Mouse (Mus musculus) hindbrain, postnatal 0 days (tissue): ENCODE measurements around the gene N4bp2l2. TPM values are rescaled to one million over a fixed set of nuclear protein-coding genes. Genes with fewer than 3 reads are reported as not detected.
"Not testable (repeated sequence)": the region's sequence is repeated elsewhere in the genome, so short reads cannot be mapped to it uniquely, and the experiment has no call there.

Experiments
- ATAC-seq: fragments of 200-750 bp; cut with Nextera tagmentation; 2 replicates; pipeline ENCODE4 v1.8.0; 2017; ENCODE audit warnings: mild to moderate bottlenecking, moderate TSS enrichment, moderate library complexity
- DNase-seq: peaks from one replicate; pipeline ENCODE4 v3.0.0-alpha.2; 2015; ENCODE audit warnings: low spot score
- H3K27ac ChIP-seq: fragments of 300-500 bp; sonication (generic); 2 replicates; pipeline ENCODE4 v1.5.1; 2014; ENCODE audit warnings: mild to moderate bottlenecking
- H3K27me3 ChIP-seq: fragments of 300-500 bp; sonication (generic); 2 replicates; pipeline ENCODE4 v1.6.1; 2014; ENCODE audit warnings: low read length, mixed read lengths; ENCODE audit not compliant: insufficient read depth
- H3K36me3 ChIP-seq: fragments of 300-500 bp; sonication (generic); 2 replicates; pipeline ENCODE4 v1.6.1; 2014; ENCODE audit warnings: low read length, mixed read lengths; ENCODE audit not compliant: insufficient read depth
- H3K4me1 ChIP-seq: fragments of 300-500 bp; sonication (generic); 2 replicates; pipeline ENCODE4 v1.6.1; 2014; ENCODE audit warnings: antibody characterized with exemption, low read length, mixed read lengths; ENCODE audit not compliant: insufficient read depth
- H3K4me2 ChIP-seq: fragments of 300-500 bp; sonication (generic); 2 replicates; pipeline ENCODE4 v1.6.1; 2014; ENCODE audit warnings: low read depth, mild to moderate bottlenecking, low read length, moderate library complexity, mixed read lengths
- H3K4me3 ChIP-seq: fragments of 300-500 bp; sonication (generic); 2 replicates; pipeline ENCODE4 v1.5.1; 2014; ENCODE audit warnings: low read length
- H3K9ac ChIP-seq: fragments of 300-500 bp; sonication (generic); replicated peaks from 2 replicates; pipeline ENCODE4 v1.6.1; 2014; ENCODE audit warnings: mild to moderate bottlenecking, low read length, moderate library complexity, mixed read lengths
- H3K9me3 ChIP-seq: fragments of 300-500 bp; sonication (generic); 2 replicates; pipeline ENCODE4 v1.6.1; 2016; ENCODE audit warnings: low read length, mixed read lengths
- CTCF ChIP-seq: IDR thresholded peaks from 2 replicates; pipeline ENCODE4 v1.5.1; 2016; ENCODE audit warnings: antibody characterized with exemption, control low read depth, low read depth
- WGBS: fragments of 180-500 bp; shearing (Covaris S2); extraction: QIAGEN DNeasy Blood & Tissue Kit; methylation state at CpG from one replicate; pipeline ENCODE4 v1.1.7; 2014; 5-methylcytosine and 5-hydroxymethylcytosine counted together
- polyA plus RNA-seq: library from polyadenylated mRNA; unstranded; fragments of >200 nt; fragmentation: Nextera tagmentation; extraction: Ambion mirVana; gene quantifications from 2 replicates; pipeline ENCODE4 v1.2.1, GENCODE M21; 2015
- total RNA-seq: library from RNA; depleted of rRNA; stranded (reverse); fragments of >200 nt; gene quantifications from 2 replicates; pipeline ENCODE4 v1.2.3, GENCODE M21; 2014

The N4bp2l2 gene
- total and polyA plus RNA-seq, 2 experiments from 2014 or later: 31.5 to 37.6 TPM

DNA sequence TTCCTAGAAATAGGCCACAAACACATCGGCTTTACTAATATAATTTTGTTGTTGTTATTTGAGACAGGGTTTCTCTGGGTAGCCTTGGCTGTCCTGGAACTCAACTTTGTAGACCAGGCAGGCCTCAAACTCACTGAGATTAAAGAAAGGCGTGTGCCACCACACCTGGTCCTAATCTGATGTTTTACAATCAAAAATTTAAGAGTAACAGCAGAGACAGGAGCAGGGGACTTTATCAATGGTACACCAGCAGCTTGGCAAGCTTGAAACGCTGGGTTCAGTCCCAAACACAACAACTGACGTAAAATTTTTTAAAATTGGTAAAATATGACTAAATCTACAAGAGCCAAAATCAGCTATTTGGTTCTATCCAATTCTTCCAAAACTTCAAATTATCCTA is 21.1 kb downstream of the N4bp2l2 start:
- ATAC-seq: no peak
- H3K27me3 ChIP-seq: no peaks in the 10 kb centered on the region
- no peaks in the 10 kb centered on the region for H3K9me3 ChIP-seq
- no peak overlapping the region for H3K4me2 ChIP-seq
- no peak overlapping the region for H3K27ac ChIP-seq
- H3K4me1 ChIP-seq: no peaks in the 10 kb centered on the region
- no peak for TF ChIP-seq CTCF
- DNase-seq: no peak
- H3K4me3 ChIP-seq: no peak overlapping the region
- H3K9ac ChIP-seq: no peak overlapping the region
- H3K36me3 ChIP-seq: peaks cover 3% of the 10 kb centered on the region; the same call in 1 of the 2 replicates
- WGBS: 94% methylated on average over 4 of the region's 4 CpGs

DNA sequence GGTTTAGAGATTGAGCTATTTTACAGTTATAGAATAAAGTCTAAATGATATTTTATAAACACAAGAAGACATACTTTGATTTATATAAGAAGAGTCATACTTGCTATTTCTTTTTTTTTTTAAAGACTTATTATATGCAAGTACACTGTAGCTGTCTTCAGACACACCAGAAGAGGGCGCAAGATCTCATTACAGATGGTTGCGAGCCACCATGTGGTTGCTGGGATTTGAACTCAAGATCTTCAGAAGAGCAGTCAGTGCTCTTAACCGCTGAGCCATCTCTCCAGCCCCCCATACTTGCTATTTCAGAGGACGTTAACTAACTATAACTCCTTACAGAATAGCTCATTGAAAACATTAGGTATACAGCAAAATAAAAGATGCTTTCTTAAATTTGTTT is 22.6 kb downstream of the N4bp2l2 start:
- H3K4me3 ChIP-seq, H3K9me3 ChIP-seq, ATAC-seq, H3K4me1 ChIP-seq, H3K36me3 ChIP-seq, H3K9ac ChIP-seq, H3K27ac ChIP-seq, H3K4me2 ChIP-seq, H3K27me3 ChIP-seq, DNase-seq: not testable (repeated sequence)
- TF ChIP-seq CTCF: peak; percentile 24; the same call in 1 of the 2 replicates
- WGBS: 97% methylated on average over 4 of the region's 4 CpGs

DNA sequence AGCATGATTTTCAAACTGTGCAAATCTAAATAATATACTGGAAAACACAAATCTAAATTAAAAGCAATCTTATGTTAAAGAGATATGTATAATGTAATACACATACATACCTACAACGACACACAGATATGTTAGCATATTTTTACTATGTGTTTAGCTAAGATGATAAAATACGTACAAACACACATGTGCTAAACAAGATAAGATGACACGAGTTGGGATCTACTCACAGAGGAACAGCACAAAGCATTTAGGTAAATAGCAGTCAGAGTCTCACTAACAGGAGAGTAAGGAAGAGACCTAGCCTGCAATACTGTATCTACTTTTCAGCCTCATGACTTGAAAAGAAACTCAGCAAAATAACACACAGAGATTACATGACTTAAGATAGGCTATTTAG is 24.5 kb downstream of the N4bp2l2 start:
- Histone ChIP-seq H3K4me3 (no peak overlapping the region), H3K9ac (no peak overlapping the region), H3K4me2 (no peak overlapping the region), H3K27me3 (no peaks in the 10 kb centered on the region), H3K27ac (no peak overlapping the region), H3K9me3 (no peaks in the 10 kb centered on the region), H3K36me3 (peaks cover 3% of the 10 kb centered on the region; the same call in 1 of the 2 replicates), H3K4me1 (no peaks in the 10 kb centered on the region)
- no peak for TF ChIP-seq CTCF
- DNase-seq (no peak), ATAC-seq (no peak)
- WGBS: 91% methylated on average over 3 of the region's 3 CpGs

DNA sequence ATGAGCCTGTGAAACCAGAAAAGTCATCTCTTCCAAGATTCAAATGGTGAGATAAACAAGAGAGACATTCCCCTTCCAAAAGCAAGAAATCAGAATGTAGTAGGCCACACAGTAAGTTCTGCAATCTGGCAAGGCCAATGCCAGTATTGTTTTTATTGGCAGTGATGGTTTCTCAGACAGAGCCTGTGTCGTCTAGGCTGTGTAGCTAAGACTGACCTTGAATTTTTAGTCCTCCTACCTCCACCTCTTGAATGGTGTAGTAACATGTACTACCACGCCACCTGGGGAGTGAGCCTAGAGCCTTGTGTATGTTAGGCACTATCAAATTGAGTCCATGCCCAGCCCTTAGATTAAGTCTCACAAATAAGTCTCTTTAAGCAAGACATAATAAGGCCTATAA is 36.3 kb downstream of the N4bp2l2 start:
- WGBS: 83% methylated on average over 2 of the region's 2 CpGs
- DNase-seq (no peak), ATAC-seq (no peak)
- no peak overlapping the region for H3K9ac ChIP-seq
- TF ChIP-seq CTCF: no peak
- no peaks in the 10 kb centered on the region for H3K36me3 ChIP-seq
- no peak overlapping the region for H3K4me2 ChIP-seq
- no peak overlapping the region for H3K27ac ChIP-seq
- H3K9me3 ChIP-seq: no peaks in the 10 kb centered on the region
- no peaks in the 10 kb centered on the region for H3K4me1 ChIP-seq
- no peak overlapping the region for H3K4me3 ChIP-seq
- no peaks in the 10 kb centered on the region for H3K27me3 ChIP-seq

DNA sequence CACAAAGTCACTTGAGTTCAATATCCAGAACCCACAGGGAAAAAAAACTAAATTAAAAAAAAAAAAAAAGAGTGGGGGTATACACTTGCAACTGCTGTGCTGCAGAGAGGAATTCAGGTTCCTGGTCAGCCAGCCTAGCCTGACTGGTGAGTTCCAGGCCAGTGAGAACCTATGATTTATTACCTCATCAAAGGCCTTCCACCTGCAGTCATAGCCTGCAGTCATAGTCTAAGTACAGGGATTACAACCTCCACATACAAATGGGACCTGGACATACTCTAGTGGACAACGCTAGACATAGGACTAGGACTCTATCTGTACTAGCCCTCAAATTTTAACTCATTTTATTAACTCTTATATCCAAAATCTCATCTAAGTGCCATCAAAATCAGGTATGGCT is 36.7 kb downstream of the N4bp2l2 start:
- ATAC-seq (no peak), DNase-seq (no peak)
- H3K4me2 ChIP-seq: no peak overlapping the region
- no peak overlapping the region for H3K9ac ChIP-seq
- no peak for TF ChIP-seq CTCF
- H3K27ac ChIP-seq: no peak overlapping the region
- no peaks in the 10 kb centered on the region for H3K36me3 ChIP-seq
- no peaks in the 10 kb centered on the region for H3K4me1 ChIP-seq
- no peaks in the 10 kb centered on the region for H3K27me3 ChIP-seq
- H3K9me3 ChIP-seq: no peaks in the 10 kb centered on the region
- WGBS: 100% methylated on average over 1 of the region's 1 CpGs
- no peak overlapping the region for H3K4me3 ChIP-seq

DNA sequence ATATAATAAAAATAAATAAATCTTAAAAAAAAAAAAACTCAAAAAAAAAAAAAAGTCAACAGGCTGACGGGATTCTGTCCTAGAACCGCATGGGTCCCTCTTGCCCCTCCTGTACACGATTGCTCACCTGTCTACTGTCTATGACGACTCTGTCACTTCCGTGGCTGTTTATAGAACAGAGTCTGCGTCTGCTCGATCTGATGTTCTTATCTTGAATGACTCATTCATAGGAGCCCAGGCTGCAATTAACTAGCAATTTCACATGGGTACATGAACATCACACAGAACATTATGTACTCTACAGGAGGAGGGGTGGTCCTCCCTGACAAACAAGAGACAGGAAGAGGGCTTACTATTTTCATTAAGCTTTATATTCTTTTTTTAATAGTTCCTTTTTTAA is 40.5 kb downstream of the N4bp2l2 start:
- no peaks in the 10 kb centered on the region for H3K36me3 ChIP-seq
- no peak for TF ChIP-seq CTCF
- no peak overlapping the region for H3K4me2 ChIP-seq
- H3K9ac ChIP-seq: no peak overlapping the region
- DNase-seq (no peak), ATAC-seq (no peak)
- H3K27ac ChIP-seq: no peak overlapping the region
- no peaks in the 10 kb centered on the region for H3K9me3 ChIP-seq
- 89% methylated on average over 7 of the region's 7 CpGs for whole genome bisulfite sequencing
- no peaks in the 10 kb centered on the region for H3K27me3 ChIP-seq
- H3K4me3 ChIP-seq: no peak overlapping the region
- H3K4me1 ChIP-seq: no peaks in the 10 kb centered on the region

DNA sequence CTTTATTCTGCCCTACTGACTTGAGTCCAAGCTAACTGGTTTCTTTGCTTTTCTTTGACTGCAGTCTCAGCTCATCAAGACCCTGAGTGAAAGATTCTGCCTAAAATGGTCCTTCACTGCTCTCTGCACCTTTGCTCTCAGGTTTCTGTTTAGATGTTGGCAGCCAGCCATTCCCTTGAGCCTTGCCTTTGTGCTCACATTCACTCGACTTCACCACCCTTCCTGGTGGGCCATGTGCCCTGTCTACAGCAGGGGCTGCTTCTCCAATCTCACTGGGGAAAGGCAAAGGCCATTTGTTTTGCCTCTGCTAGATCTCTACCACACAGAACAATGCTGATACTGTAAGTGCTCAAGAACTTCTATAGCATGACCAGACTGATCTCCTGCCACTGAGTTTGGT is 43.2 kb downstream of the N4bp2l2 start:
- no peak overlapping the region for H3K27ac ChIP-seq

More for the DNA sequence above, 43.2 kb downstream of the N4bp2l2 start:
- H3K9ac ChIP-seq: no peak overlapping the region
- 33% methylated on average over 1 of the region's 1 CpGs for WGBS
- TF ChIP-seq CTCF: no peak
- H3K4me1 ChIP-seq: no peaks in the 10 kb centered on the region
- DNase-seq (no peak), ATAC-seq (no peak)
- H3K9me3 ChIP-seq: no peaks in the 10 kb centered on the region
- peaks cover 1% of the 10 kb centered on the region; the same call in 1 of the 2 replicates for H3K36me3 ChIP-seq
- H3K4me2 ChIP-seq: no peak overlapping the region
- H3K27me3 ChIP-seq: no peaks in the 10 kb centered on the region
- no peak overlapping the region for H3K4me3 ChIP-seq
